Mouse (Mus musculus): ENCODE measurements around the gene Mff. TPM values are rescaled to one million over a fixed set of nuclear protein-coding genes. Genes with fewer than 3 reads are reported as not detected.

The Mff gene
- polyA plus RNA-seq, 1 experiment from 2014 or later = 290 TPM

DNA sequence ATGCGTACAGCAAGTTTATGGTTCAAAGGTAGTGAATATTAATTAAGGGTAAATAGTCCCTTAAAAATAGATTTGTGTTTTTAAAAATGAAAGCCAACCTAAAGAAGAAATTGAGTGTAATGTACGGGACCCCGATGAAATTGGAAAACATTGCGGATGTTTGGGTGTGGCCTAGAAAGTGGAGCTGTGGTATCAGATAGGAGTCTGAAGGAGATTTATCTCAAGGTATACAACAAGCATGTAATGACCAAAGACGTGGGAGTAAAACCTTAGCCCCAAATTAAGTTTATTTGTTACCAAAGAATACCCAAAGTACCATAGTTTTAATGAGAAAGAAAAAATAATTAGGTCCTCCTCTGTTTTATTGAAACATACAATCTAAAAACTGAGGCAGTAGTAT, 1.8 kb downstream of the Mff start:
- DNase-seq (ENCODE audit: low spot score) (no peak), ATAC-seq (ENCODE audit: insufficient read depth, low FRiP score, low TSS enrichment) (no peak)
- WGBS = 92% methylated on average over 5 of the region's 5 CpGs

GRCm38 (mm10) chr1:82733357-82733756, 8.7 kb downstream of the Mff start:
- Histone ChIP-seq H3K4me3 (ENCODE audit: low read depth, low read length) (no peak overlapping the region), H3K4me2 (ENCODE audit: low read depth) (no peak overlapping the region), H3K9me3 (ENCODE audit: control insufficient read depth, low read length) (no peaks in the 10 kb centered on the region), H3K4me1 (ENCODE audit: control insufficient read depth, insufficient read depth, low read length) (no peaks in the 10 kb centered on the region), H3K36me3 (ENCODE audit: control insufficient read depth, insufficient read depth, low read length) (peaks cover 8% of the 10 kb centered on the region), H3K9ac (ENCODE audit: low read length) (no peak overlapping the region), H3K27ac (ENCODE audit: low read depth, low read length) (no peak overlapping the region), H3K27me3 (ENCODE audit: control insufficient read depth, insufficient read depth, low read length) (no peaks in the 10 kb centered on the region)
- 100% methylated on average over 1 of the region's 1 CpGs for WGBS
- ATAC-seq (ENCODE audit: insufficient read depth, low FRiP score, low TSS enrichment) (no peak), DNase-seq (ENCODE audit: low spot score) (no peak)

More for the DNA sequence above, 1.8 kb downstream of the Mff start:
- Histone ChIP-seq H3K4me1 (ENCODE audit: control insufficient read depth, insufficient read depth, low read length) (peaks cover 4% of the 10 kb centered on the region), H3K36me3 (ENCODE audit: control insufficient read depth, insufficient read depth, low read length) (no peaks in the 10 kb centered on the region; the same call in 1 of the 2 replicates), H3K4me3 (ENCODE audit: low read depth, low read length) (no peak overlapping the region), H3K27ac (ENCODE audit: low read depth, low read length) (no peak overlapping the region), H3K9ac (ENCODE audit: low read length) (no peak overlapping the region), H3K4me2 (ENCODE audit: low read depth) (no peak overlapping the region), H3K9me3 (ENCODE audit: control insufficient read depth, low read length) (no peaks in the 10 kb centered on the region), H3K27me3 (ENCODE audit: control insufficient read depth, insufficient read depth, low read length) (no peaks in the 10 kb centered on the region)

DNA sequence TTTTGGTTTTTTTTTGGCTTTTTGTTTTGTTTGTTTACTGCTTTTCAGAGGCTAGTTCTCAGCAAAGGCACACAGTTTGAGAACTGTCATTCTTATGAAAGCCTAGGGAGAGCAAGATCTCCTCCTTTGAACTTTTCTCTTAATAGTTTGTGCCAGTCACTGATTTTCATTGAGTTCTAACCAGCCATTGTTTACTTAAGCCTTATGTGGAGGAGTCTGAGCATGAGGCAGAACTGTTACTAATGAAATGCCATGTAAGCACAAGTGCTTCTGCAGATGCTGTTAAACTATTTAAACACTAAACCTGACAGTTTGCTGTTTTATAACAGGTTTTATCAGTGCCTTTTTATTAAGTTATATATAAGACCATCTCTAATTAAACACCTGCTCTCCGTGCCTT, 13.4 kb downstream of the Mff start:
- Histone ChIP-seq H3K9me3 (ENCODE audit: control insufficient read depth, low read length) (no peaks in the 10 kb centered on the region), H3K4me1 (ENCODE audit: control insufficient read depth, insufficient read depth, low read length) (no peaks in the 10 kb centered on the region), H3K9ac (ENCODE audit: low read length) (no peak overlapping the region), H3K4me3 (ENCODE audit: low read depth, low read length) (no peak overlapping the region), H3K27ac (ENCODE audit: low read depth, low read length) (no peak overlapping the region), H3K4me2 (ENCODE audit: low read depth) (no peak overlapping the region), H3K36me3 (ENCODE audit: control insufficient read depth, insufficient read depth, low read length) (peaks cover 4% of the 10 kb centered on the region; the same call in 1 of the 2 replicates), H3K27me3 (ENCODE audit: control insufficient read depth, insufficient read depth, low read length) (no peaks in the 10 kb centered on the region)
- 96% methylated on average over 1 of the region's 1 CpGs for WGBS
- DNase-seq (ENCODE audit: low spot score) (no peak), ATAC-seq (ENCODE audit: insufficient read depth, low FRiP score, low TSS enrichment) (no peak)

GRCm38 (mm10) chr1:82741539-82741938, 16.8 kb downstream of the Mff start:
- H3K9me3 ChIP-seq (ENCODE audit: control insufficient read depth, low read length) = no peaks in the 10 kb centered on the region
- no peak for DNase-seq (ENCODE audit: low spot score)
- H3K4me1 ChIP-seq (ENCODE audit: control insufficient read depth, insufficient read depth, low read length) = no peaks in the 10 kb centered on the region
- H3K27ac ChIP-seq (ENCODE audit: low read depth, low read length) = no peak overlapping the region
- H3K9ac ChIP-seq (ENCODE audit: low read length) = no peak overlapping the region
- no peak for ATAC-seq (ENCODE audit: insufficient read depth, low FRiP score, low TSS enrichment)
- H3K4me2 ChIP-seq (ENCODE audit: low read depth) = no peak overlapping the region
- no peak overlapping the region for H3K4me3 ChIP-seq (ENCODE audit: low read depth, low read length)
- H3K27me3 ChIP-seq (ENCODE audit: control insufficient read depth, insufficient read depth, low read length) = no peaks in the 10 kb centered on the region
- H3K36me3 ChIP-seq (ENCODE audit: control insufficient read depth, insufficient read depth, low read length) = peaks cover 2% of the 10 kb centered on the region; the same call in 1 of the 2 replicates
- 89% methylated on average over 7 of the region's 7 CpGs for WGBS

GRCm38 (mm10) chr1:82743962-82744361, 19.3 kb downstream of the Mff start:
- Histone ChIP-seq H3K4me1 (ENCODE audit: control insufficient read depth, insufficient read depth, low read length) (no peaks in the 10 kb centered on the region), H3K27me3 (ENCODE audit: control insufficient read depth, insufficient read depth, low read length) (no peaks in the 10 kb centered on the region), H3K9me3 (ENCODE audit: control insufficient read depth, low read length) (no peaks in the 10 kb centered on the region), H3K36me3 (ENCODE audit: control insufficient read depth, insufficient read depth, low read length) (peaks cover 2% of the 10 kb centered on the region; the same call in 1 of the 2 replicates), H3K4me3 (ENCODE audit: low read depth, low read length) (no peak overlapping the region), H3K4me2 (ENCODE audit: low read depth) (no peak overlapping the region), H3K9ac (ENCODE audit: low read length) (no peak overlapping the region), H3K27ac (ENCODE audit: low read depth, low read length) (no peak overlapping the region)
- DNase-seq (ENCODE audit: low spot score) (no peak), ATAC-seq (ENCODE audit: insufficient read depth, low FRiP score, low TSS enrichment) (no peak)
- WGBS = 93% methylated on average over 3 of the region's 3 CpGs

GRCm38 (mm10) chr1:82746408-82746807, 21.7 kb downstream of the Mff start:
- Histone ChIP-seq H3K4me3 (ENCODE audit: low read depth, low read length) (no peak overlapping the region), H3K36me3 (ENCODE audit: control insufficient read depth, insufficient read depth, low read length) (no peaks in the 10 kb centered on the region), H3K9me3 (ENCODE audit: control insufficient read depth, low read length) (no peaks in the 10 kb centered on the region), H3K4me1 (ENCODE audit: control insufficient read depth, insufficient read depth, low read length) (no peaks in the 10 kb centered on the region), H3K27me3 (ENCODE audit: control insufficient read depth, insufficient read depth, low read length) (no peaks in the 10 kb centered on the region), H3K27ac (ENCODE audit: low read depth, low read length) (no peak overlapping the region), H3K9ac (ENCODE audit: low read length) (no peak overlapping the region), H3K4me2 (ENCODE audit: low read depth) (no peak overlapping the region)
- WGBS = 92% methylated on average over 4 of the region's 4 CpGs
- no peak for DNase-seq (ENCODE audit: low spot score)
- no peak for ATAC-seq (ENCODE audit: insufficient read depth, low FRiP score, low TSS enrichment)

DNA sequence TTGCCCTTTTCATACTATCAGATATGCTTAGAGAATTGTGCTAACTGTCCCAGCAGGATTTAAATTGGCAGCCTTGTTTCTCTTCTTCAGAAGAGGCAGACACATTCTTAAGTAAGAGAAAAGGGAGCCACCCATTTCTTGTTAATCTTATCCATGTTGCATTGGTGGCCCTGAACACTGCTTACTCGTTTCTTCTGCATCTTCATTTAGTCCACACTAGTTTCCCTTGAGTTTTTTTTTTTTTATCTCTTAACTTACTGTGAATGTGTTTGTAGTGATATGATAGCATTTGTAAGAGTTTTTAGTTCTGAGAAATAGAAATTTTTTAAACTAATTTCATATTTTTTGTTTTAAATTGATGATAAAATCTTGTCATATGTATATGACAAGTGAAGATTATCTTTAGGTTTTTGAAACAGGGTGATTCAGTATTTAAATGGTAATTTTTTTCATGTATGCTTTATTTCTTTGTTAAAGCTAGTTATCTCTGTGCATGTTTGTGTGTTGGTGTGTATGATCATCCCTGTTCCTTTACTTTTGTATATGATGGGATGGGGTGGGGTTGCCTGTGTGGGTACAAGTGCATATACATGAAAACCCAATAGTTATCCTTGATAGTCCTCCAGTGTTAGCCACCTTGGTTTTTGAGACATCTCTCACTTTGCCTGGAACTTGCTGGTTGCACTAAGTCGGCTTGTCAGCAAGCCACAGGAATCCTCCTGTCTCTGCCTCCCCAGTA, 23.2 kb downstream of the Mff start:
- Histone ChIP-seq H3K9me3 (ENCODE audit: control insufficient read depth, low read length) (no peaks in the 10 kb centered on the region), H3K36me3 (ENCODE audit: control insufficient read depth, insufficient read depth, low read length) (no peaks in the 10 kb centered on the region), H3K9ac (ENCODE audit: low read length) (no peak overlapping the region), H3K27me3 (ENCODE audit: control insufficient read depth, insufficient read depth, low read length) (no peaks in the 10 kb centered on the region), H3K4me1 (ENCODE audit: control insufficient read depth, insufficient read depth, low read length) (no peaks in the 10 kb centered on the region), H3K4me2 (ENCODE audit: low read depth) (no peak overlapping the region), H3K27ac (ENCODE audit: low read depth, low read length) (no peak overlapping the region), H3K4me3 (ENCODE audit: low read depth, low read length) (no peak overlapping the region)
- ATAC-seq (ENCODE audit: insufficient read depth, low FRiP score, low TSS enrichment) = no peak
- DNase-seq (ENCODE audit: low spot score) = no peak
- 93% methylated on average over 2 of the region's 2 CpGs for WGBS

DNA sequence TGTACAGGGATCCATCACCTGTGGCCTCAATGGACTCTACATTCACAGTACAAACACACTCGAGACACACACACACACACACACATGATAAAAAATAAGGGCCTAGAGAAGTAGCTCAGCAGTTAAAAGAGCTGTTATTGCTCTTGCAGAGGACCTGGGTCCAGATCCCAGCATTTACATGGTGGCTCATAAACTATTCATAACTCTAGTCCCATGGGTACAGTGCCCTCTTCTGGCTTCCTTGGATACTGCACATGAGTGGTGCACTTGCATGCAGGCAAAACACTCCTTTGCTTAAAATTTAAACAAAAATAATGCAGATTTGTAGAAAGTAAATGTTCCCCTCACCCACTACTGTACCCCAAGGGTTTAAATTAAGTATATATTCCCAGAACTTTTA, 34.8 kb downstream of the Mff start:
- no peak for ATAC-seq (ENCODE audit: insufficient read depth, low FRiP score, low TSS enrichment)
- Histone ChIP-seq H3K27me3 (ENCODE audit: control insufficient read depth, insufficient read depth, low read length) (no peaks in the 10 kb centered on the region), H3K36me3 (ENCODE audit: control insufficient read depth, insufficient read depth, low read length) (peaks cover 2% of the 10 kb centered on the region; the same call in 1 of the 2 replicates), H3K4me2 (ENCODE audit: low read depth) (no peak overlapping the region), H3K9me3 (ENCODE audit: control insufficient read depth, low read length) (no peaks in the 10 kb centered on the region), H3K27ac (ENCODE audit: low read depth, low read length) (no peak overlapping the region), H3K4me3 (ENCODE audit: low read depth, low read length) (no peak overlapping the region), H3K4me1 (ENCODE audit: control insufficient read depth, insufficient read depth, low read length) (no peaks in the 10 kb centered on the region), H3K9ac (ENCODE audit: low read length) (no peak overlapping the region)
- 81% methylated on average over 1 of the region's 1 CpGs for WGBS
- no peak for DNase-seq (ENCODE audit: low spot score)

DNA sequence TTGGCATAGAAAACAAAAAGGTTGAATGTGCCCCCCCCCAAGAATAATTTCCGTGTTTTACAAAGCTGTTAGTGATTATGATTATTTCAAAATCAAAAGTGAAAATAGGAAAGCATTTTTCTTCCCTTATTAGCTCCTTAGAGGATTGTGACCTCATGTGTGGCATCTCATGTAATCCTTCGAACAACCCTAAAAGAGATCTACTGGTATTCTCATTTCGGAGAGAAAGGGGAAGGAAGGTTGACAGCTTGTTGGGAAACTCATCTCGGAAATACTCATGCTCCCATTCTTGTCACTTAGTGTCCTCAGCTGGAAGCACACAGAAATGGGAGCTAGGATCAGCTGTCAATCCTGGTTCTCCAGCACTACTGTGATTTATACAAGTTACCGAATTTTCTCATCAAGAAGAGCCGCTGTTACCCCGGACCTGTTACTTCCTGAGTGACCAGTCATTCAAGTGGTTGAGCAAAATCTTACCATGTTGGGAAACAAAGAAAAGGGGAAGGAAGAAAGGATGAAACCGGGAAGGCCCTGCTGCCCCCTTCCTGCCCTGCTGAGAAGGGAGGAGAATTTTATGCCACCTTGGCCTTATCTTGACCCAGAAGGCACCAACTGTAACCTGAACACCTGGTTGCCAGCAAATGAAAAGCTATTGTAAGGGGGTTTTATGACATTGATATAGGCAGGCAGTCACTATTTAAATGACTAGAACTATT, 36.9 kb downstream of the Mff start:
- Histone ChIP-seq H3K36me3 (ENCODE audit: control insufficient read depth, insufficient read depth, low read length) (no peaks in the 10 kb centered on the region; the same call in 1 of the 2 replicates), H3K4me3 (ENCODE audit: low read depth, low read length) (no peak overlapping the region), H3K4me1 (ENCODE audit: control insufficient read depth, insufficient read depth, low read length) (no peaks in the 10 kb centered on the region), H3K27me3 (ENCODE audit: control insufficient read depth, insufficient read depth, low read length) (no peaks in the 10 kb centered on the region), H3K27ac (ENCODE audit: low read depth, low read length) (no peak overlapping the region), H3K4me2 (ENCODE audit: low read depth) (no peak overlapping the region), H3K9ac (ENCODE audit: low read length) (no peak overlapping the region), H3K9me3 (ENCODE audit: control insufficient read depth, low read length) (no peaks in the 10 kb centered on the region)
- DNase-seq (ENCODE audit: low spot score) = no peak
- ATAC-seq (ENCODE audit: insufficient read depth, low FRiP score, low TSS enrichment) = no peak
- 90% methylated on average over 8 of the region's 8 CpGs for WGBS

All from neural tube, embryonic 11.5 days (tissue).